Mouse (Mus musculus): ENCODE data around the gene Agbl3.

Gene Agbl3

GRCm38 (mm10) chr6:34871929-34872328 is 91.7 kb downstream of the Agbl3 start:
- in situ Hi-C loops (cut with MseI, MboI): no loop called here

- in situ Hi-C loops (cut with MseI, MboI): no loop called here
These were observed 92.6 kb downstream of the Agbl3 start for GRCm38 (mm10) chr6:34872871-34873270.

GRCm38 (mm10) chr6:34874101-34874921 is 94.1 kb downstream of the Agbl3 start:
- in situ Hi-C loops (cut with MseI, MboI): no loop called here

GRCm38 (mm10) chr6:34875268-34875761 is 95.1 kb downstream of the Agbl3 start:
- in situ Hi-C loops (cut with MseI, MboI): no loop called here

GRCm38 (mm10) chr6:34875966-34876834 is 96.0 kb downstream of the Agbl3 start:
- in situ Hi-C loops (cut with MseI, MboI): no loop called here

GRCm38 (mm10) chr6:34876835-34877156 is 96.6 kb downstream of the Agbl3 start:
- in situ Hi-C loops (cut with MseI, MboI): no loop called here

- in situ Hi-C loops (cut with MseI, MboI): no loop called here
These were observed 97.5 kb downstream of the Agbl3 start, which contains the start of gene Cyren for GRCm38 (mm10) chr6:34877509-34878321. Gene Cyren (minus strand): TSS chr6:34878060.

- in situ Hi-C loops (cut with MseI, MboI): no loop called here
These were observed 99.0 kb downstream of the Agbl3 start for GRCm38 (mm10) chr6:34879101-34879740.

GRCm38 (mm10) chr6:34879911-34880475 is 99.8 kb downstream of the Agbl3 start:
- in situ Hi-C loops (cut with MseI, MboI): no loop called here

GRCm38 (mm10) chr6:34884724-34885123 is 104.5 kb downstream of the Agbl3 start:
- in situ Hi-C loops (cut with MseI, MboI): no loop called here

- in situ Hi-C loops (cut with MseI, MboI): no loop called here
These were observed 107.1 kb downstream of the Agbl3 start for GRCm38 (mm10) chr6:34887131-34887850.

- in situ Hi-C loops (cut with MseI, MboI): no loop called here
These were observed 109.0 kb downstream of the Agbl3 start for GRCm38 (mm10) chr6:34889185-34889584.

- in situ Hi-C loops (cut with MseI, MboI): no loop called here
These were observed 115.3 kb downstream of the Agbl3 start for GRCm38 (mm10) chr6:34895569-34895968.

- in situ Hi-C loops (cut with MseI, MboI): no loop called here
These were observed 116.0 kb downstream of the Agbl3 start for GRCm38 (mm10) chr6:34896168-34896780.

GRCm38 (mm10) chr6:34899127-34899526 is 118.9 kb downstream of the Agbl3 start:
- in situ Hi-C loops (cut with MseI, MboI): no loop called here

GRCm38 (mm10) chr6:34900990-34901389 is 120.8 kb downstream of the Agbl3 start:
- in situ Hi-C loops (cut with MseI, MboI): no loop called here

- in situ Hi-C loops (cut with MseI, MboI): no loop called here
These were observed 121.7 kb downstream of the Agbl3 start for GRCm38 (mm10) chr6:34901911-34902444.

GRCm38 (mm10) chr6:34902578-34902977 is 122.3 kb downstream of the Agbl3 start:
- in situ Hi-C loops (cut with MseI, MboI): no loop called here

- in situ Hi-C loops (cut with MseI, MboI): no loop called here
These were observed 123.2 kb downstream of the Agbl3 start for GRCm38 (mm10) chr6:34903441-34903840.
